Comparison of ENCODE assay signal across 16 mouse cellular contexts in genomic region chr14:105267095-105267494, GRCm38 (mm10). TPM values are rescaled to one million over a fixed set of nuclear protein-coding genes. Genes with fewer than 3 reads are reported as not detected.
DNase-seq lines count a peak whose midpoint lies in the region; ATAC-seq lines count a peak whose summit lies in the region.
"Had no signal": no experiment of that assay in that cellular context is flagged by ENCODE, and none has a peak within 500 bp of the region (broad histone marks: within the 10 kb centered on the region; RNA-seq: fewer than 3 reads in every experiment).

No protein-coding gene starts in this region.

- peak overlapping the region; percentile 26 for H3K4me2 ChIP-seq in heart, embryonic 12.5 days
- peak overlapping the region; percentile 29 for H3K4me2 ChIP-seq in liver, embryonic 15.5 days
- H3K4me2 ChIP-seq in liver, embryonic 12.5 days: no peak overlapping the region
- H3K4me2 ChIP-seq: midbrain, embryonic 11.5 days had no signal

- DNase-seq in adrenal gland, adult 2 months: peak; percentile 7
- DNase-seq in adrenal gland, postnatal 4 days (ENCODE audit: low spot score in 2 of 2): no peak
- DNase-seq in heart, adult 18-20 months: no peak
- no peak for DNase-seq in spleen, adult 18-20 months
- no peak for DNase-seq in right cerebral cortex, postnatal 4 days
- DNase-seq: cerebellum, adult 8-10 months; gastrocnemius, adult 2 months; lung, postnatal 36 days had no signal

- no peak overlapping the region for H3K4me3 ChIP-seq in heart, embryonic 12.5 days
- no peak overlapping the region for H3K4me3 ChIP-seq in liver, embryonic 15.5 days (replicated peaks)
- no peak overlapping the region for H3K4me3 ChIP-seq in liver, embryonic 12.5 days
- H3K4me3 ChIP-seq: gastrocnemius, adult 2 months had no signal

- H3K36me3 ChIP-seq in heart, embryonic 12.5 days: no peaks in the 10 kb centered on the region
- H3K36me3 ChIP-seq in liver, embryonic 15.5 days (replicated peaks): no peaks in the 10 kb centered on the region
- H3K36me3 ChIP-seq in liver, embryonic 12.5 days: no peaks in the 10 kb centered on the region

- H3K9me3 ChIP-seq in heart, embryonic 12.5 days (replicated peaks): no peaks in the 10 kb centered on the region
- no peaks in the 10 kb centered on the region for H3K9me3 ChIP-seq in liver, embryonic 15.5 days (replicated peaks)
- no peaks in the 10 kb centered on the region for H3K9me3 ChIP-seq in liver, embryonic 12.5 days (replicated peaks)

- no peak overlapping the region for H3K9ac ChIP-seq in heart, embryonic 12.5 days
- no peak overlapping the region for H3K9ac ChIP-seq in liver, embryonic 15.5 days
- H3K9ac ChIP-seq in liver, embryonic 12.5 days: no peak overlapping the region
- H3K9ac ChIP-seq: liver, embryonic 14.5 days had no signal

- WGBS in heart, embryonic 12.5 days: 35% methylated on average over 6 of the region's 6 CpGs
- WGBS in liver, embryonic 15.5 days (ENCODE audit: insufficient replicate concordance): 62% methylated on average over 6 of the region's 6 CpGs
- 62% methylated on average over 6 of the region's 6 CpGs for WGBS in liver, embryonic 12.5 days (ENCODE audit: insufficient replicate concordance)

- H3K4me1 ChIP-seq in heart, embryonic 12.5 days (replicated peaks): peaks cover 17% of the 10 kb centered on the region
- H3K4me1 ChIP-seq in liver, embryonic 15.5 days (replicated peaks): no peaks in the 10 kb centered on the region
- H3K4me1 ChIP-seq in liver, embryonic 12.5 days: peaks cover 11% of the 10 kb centered on the region

- H3K27me3 ChIP-seq in heart, embryonic 12.5 days (replicated peaks): no peaks in the 10 kb centered on the region
- no peaks in the 10 kb centered on the region for H3K27me3 ChIP-seq in liver, embryonic 15.5 days
- H3K27me3 ChIP-seq in liver, embryonic 12.5 days (replicated peaks): no peaks in the 10 kb centered on the region
- H3K27me3 ChIP-seq: CH12.LX had no signal

- ATAC-seq in heart, embryonic 12.5 days (ENCODE audit: insufficient number of reproducible peaks, low FRiP score): no peak
- ATAC-seq in liver, embryonic 15.5 days (ENCODE audit: insufficient read depth): no peak
- no peak for ATAC-seq in liver, embryonic 12.5 days
- ATAC-seq: forebrain, embryonic 16.5 days; inflammation-experienced regulatory T-cells, adult 6 months had no signal

- 0 out of 2 replicates have a peak overlapping the region, but pooled peaks have one; percentile 3 for H3K27ac ChIP-seq in heart, embryonic 12.5 days (ENCODE audit: poor library complexity, severe bottlenecking)
- 0 out of 2 replicates have a peak overlapping the region, but pooled peaks have one; percentile 19 for H3K27ac ChIP-seq in liver, embryonic 15.5 days (replicated peaks)
- no peak overlapping the region for H3K27ac ChIP-seq in liver, embryonic 12.5 days
- H3K27ac ChIP-seq: gastrocnemius, adult 2 months; liver, embryonic 14.5 days had no signal

RNA-seq across cellular contexts. Expression of gene Ndfip2, which starts 8.7 kb away (rescaled TPM):
- 10 to 100 TPM; 33.3 to 45.6 TPM for total RNA-seq in adrenal gland, adult 2 months (2021)
- polyA plus RNA-seq in adrenal gland, adult 2 months (2012; rRNA removed): 34.1 and 41.4 TPM in 2 replicates
- 10 to 100 TPM; 38.2 to 40.9 TPM for total RNA-seq in adrenal gland, postnatal 4 days (2021)
- polyA plus RNA-seq in heart, embryonic 12.5 days (2016; fragmentation: Nextera tagmentation; extraction: Ambion mirVana): 57.4 and 61.1 TPM in 2 replicates
- 10 to 100 TPM; 13.1 to 14.8 TPM for total RNA-seq in heart, adult 18-20 months (2021)
- 25.5 and 27.6 TPM in 2 replicates for polyA plus RNA-seq in liver, embryonic 15.5 days (2015; fragmentation: Nextera tagmentation; extraction: Ambion mirVana)
- polyA plus RNA-seq in liver, embryonic 12.5 days (2016; fragmentation: Nextera tagmentation; extraction: Ambion mirVana): 26.4 and 27.0 TPM in 2 replicates
